Mouse (Mus musculus) liver, postnatal 0 days (tissue): Measurements from ENCODE around the gene Plekhd1.

ENCODE experiments used
- CTCF ChIP-seq: sonication (generic); IDR thresholded peaks from 2 replicates; pipeline ENCODE4 v1.5.1; 2016; ENCODE audit warnings: antibody characterized with exemption, low read depth
- EP300 ChIP-seq: IDR thresholded peaks from 2 replicates; pipeline ENCODE4 v1.6.1; 2016; ENCODE audit warnings: antibody characterized with exemption, low read depth, mild to moderate bottlenecking

DNA sequence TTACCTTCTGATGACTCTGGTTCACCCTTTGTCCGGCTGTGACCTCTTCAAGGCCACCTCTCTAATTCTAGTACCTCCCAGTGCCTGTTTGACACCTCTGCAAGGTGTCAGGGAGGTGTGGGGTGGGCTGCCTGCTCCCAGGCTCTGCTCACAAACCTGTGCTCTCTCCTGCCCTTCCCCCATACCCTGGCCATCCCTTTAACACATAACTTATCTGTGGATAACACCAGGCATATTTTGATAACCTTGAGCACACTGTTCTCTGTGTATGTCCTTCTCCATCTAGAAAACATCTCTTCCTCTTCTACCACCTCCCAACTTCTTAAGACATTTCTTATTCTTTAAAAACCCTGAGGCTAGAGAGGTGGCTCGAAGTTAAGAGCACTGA, 6.7 kb downstream of the Plekhd1 start:
- TF ChIP-seq CTCF (no peak), EP300 (no peak)
